Mouse (Mus musculus) ES-Bruce4 (cell line): ENCODE results near the gene Mum1.

Experiments
- CTCF ChIP-seq: IDR thresholded peaks from one replicate; pipeline ENCODE4 v1.8.1; 2011; ENCODE audit warnings: low read depth, low read length
- EP300 ChIP-seq: IDR thresholded peaks from 2 replicates; pipeline ENCODE4 v1.6.1; 2011; ENCODE audit warnings: low read depth, low read length; ENCODE audit not compliant: insufficient read depth
- POLR2A ChIP-seq: IDR thresholded peaks from one replicate; pipeline ENCODE4 v1.8.1; 2011; ENCODE audit warnings: low read length; ENCODE audit not compliant: insufficient read depth

GRCm38 (mm10) chr10:80236145-80236825 lies 10.1 kb downstream of the Mum1 start:
- TF ChIP-seq POLR2A (no peak), CTCF (no peak), EP300 (no peak)
